Mouse (Mus musculus) lung, adult 2 months (tissue): ENCODE results near the gene Cd47.

Experiments used
- CTCF ChIP-seq: fragments of 200-500 bp; IDR thresholded peaks from 2 replicates; pipeline ENCODE4 v1.5.1; 2011; ENCODE audit warnings: mild to moderate bottlenecking, low read length, control low read depth; ENCODE audit not compliant: insufficient read depth
- POLR2A ChIP-seq: fragments of 200-500 bp; IDR thresholded peaks from 2 replicates; pipeline ENCODE4 v1.6.1; 2011; ENCODE audit warnings: low read depth, mild to moderate bottlenecking, control low read depth, low read length, borderline replicate concordance; ENCODE audit errors: extremely low read depth

DNA sequence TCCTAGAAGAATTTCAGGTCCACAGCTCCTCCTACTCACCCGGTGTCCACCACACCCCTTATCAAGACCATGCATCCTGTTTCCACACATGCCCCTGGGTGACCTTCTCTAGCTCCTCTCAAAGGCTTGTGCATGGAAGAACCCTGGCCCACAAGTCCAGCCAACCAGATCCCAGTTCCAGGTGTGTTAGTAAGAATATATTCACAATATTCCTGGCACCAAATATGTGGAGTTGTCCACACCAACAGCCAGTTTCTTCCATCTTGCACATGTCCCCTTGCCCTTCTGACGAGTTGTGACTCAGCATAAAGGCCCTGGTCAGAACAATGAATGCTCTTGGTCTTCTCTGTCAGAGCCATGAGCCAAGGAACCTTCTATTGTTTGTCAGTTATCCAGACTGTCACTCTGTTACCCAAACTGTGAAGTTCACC is 30.5 kb upstream of the Cd47 start:
- TF ChIP-seq CTCF (no peak), POLR2A (no peak)
